Comparison of ENCODE assay signal across 9 mouse cellular contexts in the genomic region with DNA sequence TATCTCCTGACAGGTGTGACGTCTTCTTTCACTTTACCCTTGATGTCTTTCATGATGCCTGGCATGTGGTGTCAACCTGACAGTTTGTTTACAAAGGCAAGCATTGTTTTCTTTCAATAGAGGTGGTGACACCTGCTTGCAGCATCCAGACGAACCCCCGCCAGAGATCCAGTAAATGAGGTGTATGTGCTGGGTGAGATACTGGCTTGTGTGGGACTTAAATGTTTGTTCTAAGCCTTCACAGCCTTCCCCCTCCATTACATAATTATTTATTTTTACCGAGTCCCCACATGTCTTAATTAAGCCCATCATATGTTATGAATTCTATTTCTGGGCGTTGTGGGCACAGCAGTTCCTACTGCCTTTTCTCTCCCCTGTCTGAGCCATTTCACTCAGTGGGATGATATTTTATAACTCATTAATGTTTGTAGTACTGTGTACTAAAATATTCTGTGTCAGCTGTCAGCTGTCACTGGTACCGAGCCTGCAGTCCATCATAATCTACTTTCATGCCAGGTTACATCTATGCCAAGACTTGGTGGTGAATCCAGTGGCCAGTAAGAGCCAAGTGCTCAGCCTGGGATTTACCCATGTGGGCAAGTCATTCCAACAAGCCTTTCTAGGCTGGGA.
A peak's percentile ranks its signal among the peaks of the same experiment; 100 is the strongest.
DNase-seq lines count a peak whose midpoint lies in the region; ATAC-seq and TF ChIP-seq lines count a peak whose summit lies in the region.
"Had no signal": no experiment of that assay in that cellular context is flagged by ENCODE, and none has a peak within 500 bp of the region (broad histone marks: within the 10 kb centered on the region; RNA-seq: fewer than 3 reads in every experiment).

No protein-coding gene starts in this region.

- 75% methylated on average over 6 of the region's 6 CpGs for WGBS in heart, embryonic 10.5 days
- WGBS in lung, embryonic 14.5 days, result 58% methylated on average over 6 of the region's 6 CpGs

- no peaks in the 10 kb centered on the region; the same call in 1 of the 2 replicates for H3K36me3 ChIP-seq in heart, embryonic 10.5 days
- no peaks in the 10 kb centered on the region for H3K36me3 ChIP-seq in lung, embryonic 14.5 days (ENCODE audit: insufficient read depth)

- H3K9me3 ChIP-seq in heart, embryonic 10.5 days, result no peaks in the 10 kb centered on the region
- H3K9me3 ChIP-seq in lung, embryonic 14.5 days (ENCODE audit: low read depth, low read length), result no peaks in the 10 kb centered on the region

- ATAC-seq in lung, embryonic 14.5 days (ENCODE audit: insufficient read depth), result no peak

- H3K27me3 ChIP-seq in heart, embryonic 10.5 days (ENCODE audit: insufficient read depth, poor library complexity, severe bottlenecking), result no peaks in the 10 kb centered on the region
- no peaks in the 10 kb centered on the region for H3K27me3 ChIP-seq in lung, embryonic 14.5 days (ENCODE audit: insufficient read depth, low read length)

- no peak overlapping the region for H3K27ac ChIP-seq in heart, embryonic 10.5 days
- H3K27ac ChIP-seq in lung, embryonic 14.5 days (ENCODE audit: low read depth), result peak overlapping the region; percentile 48; the same call in 1 of the 2 replicates

- no peak overlapping the region for H3K4me2 ChIP-seq in lung, embryonic 14.5 days

- DNase-seq in heart, adult 11 months, result peak; percentile 92
- no peak for DNase-seq in heart, embryonic 10.5 days (ENCODE audit: low spot score)
- no peak for DNase-seq in lung, embryonic 14.5 days
- no peak for DNase-seq in lung, postnatal 4 days
- DNase-seq in cerebellum, postnatal 10 days, result peak; percentile 75 to 79
- peak; percentile 46 to 48 for DNase-seq in heart, postnatal 10 days
- no peak for DNase-seq in ovary, postnatal 14 days (ENCODE audit: low spot score)
- no peak for DNase-seq in urinary bladder, postnatal 25 days (ENCODE audit: low spot score)
- DNase-seq: adrenal gland, postnatal 25 days had no signal

- no peak for TF ChIP-seq CTCF in lung, embryonic 14.5 days (IDR thresholded peaks at IDR 0.05; ENCODE audit: low read depth)

- H3K9ac ChIP-seq in lung, embryonic 14.5 days, result no peak overlapping the region

- H3K4me3 ChIP-seq in heart, embryonic 10.5 days, result no peak overlapping the region
- no peak overlapping the region for H3K4me3 ChIP-seq in lung, embryonic 14.5 days (ENCODE audit: low read depth, low read length)

- intact Hi-C loops in heart, postnatal 10 days (cut with DNase I), result no loop called here

- peaks cover 50% of the 10 kb centered on the region for H3K4me1 ChIP-seq in heart, embryonic 10.5 days
- no peaks in the 10 kb centered on the region for H3K4me1 ChIP-seq in lung, embryonic 14.5 days (ENCODE audit: insufficient read depth)

Comparison
In these comparisons a context has a peak if more than half of its experiments do, and no peak if none do; other contexts are left out.
1. DNase-seq: peak in heart, adult 11 months (single experiment), cerebellum, postnatal 10 days (2 of 2) and heart, postnatal 10 days (2 of 2); none in heart, embryonic 10.5 days (single experiment), lung, embryonic 14.5 days (single experiment), lung, postnatal 4 days (0 of 2), ovary, postnatal 14 days (single experiment) and urinary bladder, postnatal 25 days (single experiment).